Mouse (Mus musculus) heart, embryonic 15.5 days (tissue): ENCODE measurements around the gene Ccl27a. TPM values are rescaled to one million over a fixed set of nuclear protein-coding genes. Genes with fewer than 3 reads are reported as not detected.

Experiments used
- ATAC-seq: fragments of 200-750 bp; cut with Nextera tagmentation; replicated peaks from 2 replicates; pipeline ENCODE4 v1.8.0; 2017; ENCODE audit warnings: low read depth, moderate TSS enrichment; ENCODE audit not compliant: insufficient number of reproducible peaks, insufficient read depth, low FRiP score
- H3K27ac ChIP-seq: fragments of 300-500 bp; sonication (generic); 2 replicates; pipeline ENCODE4 v1.5.1; 2015; ENCODE audit warnings: mild to moderate bottlenecking, inconsistent platforms
- H3K27me3 ChIP-seq: fragments of 300-500 bp; sonication (generic); 2 replicates; pipeline ENCODE4 v1.6.1; 2015; ENCODE audit warnings: inconsistent platforms
- H3K36me3 ChIP-seq: fragments of 300-500 bp; sonication (generic); 2 replicates; pipeline ENCODE4 v1.6.1; 2015; ENCODE audit warnings: mild to moderate bottlenecking, inconsistent platforms
- H3K4me1 ChIP-seq: fragments of 300-500 bp; sonication (generic); replicated peaks from 2 replicates; pipeline ENCODE4 v1.6.1; 2015; ENCODE audit warnings: inconsistent platforms
- H3K4me2 ChIP-seq: fragments of 300-500 bp; sonication (generic); 2 replicates; pipeline ENCODE4 v1.6.1; 2015; ENCODE audit warnings: inconsistent platforms, mild to moderate bottlenecking, moderate library complexity
- H3K4me3 ChIP-seq: fragments of 300-500 bp; sonication (generic); 2 replicates; pipeline ENCODE4 v1.5.1; 2015; ENCODE audit warnings: mild to moderate bottlenecking, inconsistent platforms
- H3K9ac ChIP-seq: fragments of 300-500 bp; sonication (generic); 2 replicates; pipeline ENCODE4 v1.6.1; 2015; ENCODE audit warnings: mild to moderate bottlenecking, inconsistent platforms
- H3K9me3 ChIP-seq: fragments of 300-500 bp; sonication (generic); replicated peaks from 2 replicates; pipeline ENCODE4 v1.6.1; 2016; ENCODE audit warnings: inconsistent platforms
- WGBS: fragments of 180-500 bp; shearing (Covaris S2); methylation state at CpG from one replicate; pipeline ENCODE4 v1.1.7; 2015; ENCODE audit warnings: mixed read lengths; 5-methylcytosine and 5-hydroxymethylcytosine counted together
- polyA plus RNA-seq: library from polyadenylated mRNA; unstranded; fragments of >200 nt; fragmentation: Nextera tagmentation; extraction: Ambion mirVana; gene quantifications from 2 replicates; pipeline ENCODE4 v1.2.1, GENCODE M21; 2015

Gene Ccl27a
- polyA plus RNA-seq, 1 experiment from 2014 or later, result 47.1 TPM

- Histone ChIP-seq H3K27ac (peak overlapping the region; percentile 95), H3K36me3 (peaks cover 9% of the 10 kb centered on the region; the same call in 1 of the 2 replicates), H3K9me3 (no peaks in the 10 kb centered on the region), H3K9ac (peak overlapping the region; percentile 33; the same call in 1 of the 2 replicates), H3K4me2 (peak overlapping the region; percentile 63), H3K27me3 (no peaks in the 10 kb centered on the region), H3K4me1 (peaks cover 41% of the 10 kb centered on the region), H3K4me3 (peak overlapping the region; percentile 49)
- peak; percentile 20; the same call in 1 of the 2 replicates for ATAC-seq
- WGBS, result 41% methylated on average over 8 of the region's 8 CpGs
Measured at GRCm38 (mm10) chr4:41762099-41762687, 11.9 kb downstream of the Ccl27a start.

GRCm38 (mm10) chr4:41761680-41762079, 12.4 kb downstream of the Ccl27a start:
- Histone ChIP-seq H3K27ac (peak overlapping the region; percentile 95), H3K4me3 (peak overlapping the region; percentile 49), H3K36me3 (peaks cover 9% of the 10 kb centered on the region; the same call in 1 of the 2 replicates), H3K4me1 (peaks cover 44% of the 10 kb centered on the region), H3K4me2 (peak overlapping the region; percentile 63), H3K9ac (0 out of 2 replicates have a peak overlapping the region, but pooled peaks have one; percentile 49), H3K27me3 (no peaks in the 10 kb centered on the region), H3K9me3 (no peaks in the 10 kb centered on the region)
- ATAC-seq, result no peak

- Histone ChIP-seq H3K4me3 (peak overlapping the region; percentile 49), H3K27me3 (no peaks in the 10 kb centered on the region), H3K4me2 (peak overlapping the region; percentile 63), H3K4me1 (peaks cover 50% of the 10 kb centered on the region), H3K36me3 (peaks cover 9% of the 10 kb centered on the region; the same call in 1 of the 2 replicates), H3K9ac (peak overlapping the region; percentile 49), H3K27ac (peak overlapping the region; percentile 95), H3K9me3 (no peaks in the 10 kb centered on the region)
- no peak for ATAC-seq
- WGBS, result 61% methylated on average over 4 of the region's 4 CpGs
Measured at GRCm38 (mm10) chr4:41760911-41761310, 13.1 kb downstream of the Ccl27a start.

- Histone ChIP-seq H3K9me3 (no peaks in the 10 kb centered on the region), H3K4me3 (peak overlapping the region; percentile 49), H3K27ac (peak overlapping the region; percentile 95), H3K4me1 (peaks cover 50% of the 10 kb centered on the region), H3K27me3 (no peaks in the 10 kb centered on the region), H3K4me2 (peak overlapping the region; percentile 63), H3K9ac (peak overlapping the region; percentile 49), H3K36me3 (peaks cover 9% of the 10 kb centered on the region; the same call in 1 of the 2 replicates)
- peak; percentile 89 for ATAC-seq
- WGBS, result under 1% methylated on average over 15 of the region's 15 CpGs
Measured at GRCm38 (mm10) chr4:41760288-41760721, 13.7 kb downstream of the Ccl27a start.

GRCm38 (mm10) chr4:41759656-41760287, 14.3 kb downstream of the Ccl27a start:
- Histone ChIP-seq H3K36me3 (peaks cover 9% of the 10 kb centered on the region; the same call in 1 of the 2 replicates), H3K27ac (peak overlapping the region; percentile 95), H3K4me2 (peak overlapping the region; percentile 63), H3K9ac (peak overlapping the region; percentile 45), H3K9me3 (no peaks in the 10 kb centered on the region), H3K27me3 (no peaks in the 10 kb centered on the region), H3K4me1 (peaks cover 53% of the 10 kb centered on the region), H3K4me3 (peak overlapping the region; percentile 49)
- ATAC-seq, result peak; percentile 10; the same call in 1 of the 2 replicates
- WGBS, result 15% methylated on average over 6 of the region's 6 CpGs

- Histone ChIP-seq H3K9ac (no peak overlapping the region), H3K4me2 (no peak overlapping the region)
- no peak for ATAC-seq
Measured at GRCm38 (mm10) chr4:41759206-41759605, 14.8 kb downstream of the Ccl27a start.

GRCm38 (mm10) chr4:41758701-41759100, 15.3 kb downstream of the Ccl27a start:
- peaks cover 9% of the 10 kb centered on the region; the same call in 1 of the 2 replicates for H3K36me3 ChIP-seq
- 89% methylated on average over 4 of the region's 4 CpGs for WGBS
- no peaks in the 10 kb centered on the region for H3K9me3 ChIP-seq
- peaks cover 59% of the 10 kb centered on the region for H3K4me1 ChIP-seq
- no peak overlapping the region for H3K9ac ChIP-seq
- no peak overlapping the region for H3K4me2 ChIP-seq
- H3K4me3 ChIP-seq, result no peak overlapping the region
- no peaks in the 10 kb centered on the region for H3K27me3 ChIP-seq
- ATAC-seq, result no peak
- peak overlapping the region; percentile 95 for H3K27ac ChIP-seq

More at GRCm38 (mm10) chr4:41759206-41759605, 14.8 kb downstream of the Ccl27a start:
- H3K36me3 ChIP-seq, result peaks cover 9% of the 10 kb centered on the region; the same call in 1 of the 2 replicates
- H3K4me1 ChIP-seq, result peaks cover 57% of the 10 kb centered on the region
- H3K27me3 ChIP-seq, result no peaks in the 10 kb centered on the region
- 46% methylated on average over 9 of the region's 9 CpGs for WGBS
- H3K27ac ChIP-seq, result peak overlapping the region; percentile 95
- no peak overlapping the region for H3K4me3 ChIP-seq
- H3K9me3 ChIP-seq, result no peaks in the 10 kb centered on the region

- H3K36me3 ChIP-seq, result peaks cover 9% of the 10 kb centered on the region; the same call in 1 of the 2 replicates
- no peaks in the 10 kb centered on the region for H3K9me3 ChIP-seq
- no peak overlapping the region for H3K27ac ChIP-seq
- H3K4me1 ChIP-seq, result peaks cover 59% of the 10 kb centered on the region
- ATAC-seq, result no peak
- WGBS, result 71% methylated on average over 11 of the region's 11 CpGs
- H3K9ac ChIP-seq, result no peak overlapping the region
- no peaks in the 10 kb centered on the region for H3K27me3 ChIP-seq
- H3K4me2 ChIP-seq, result no peak overlapping the region
- no peak overlapping the region for H3K4me3 ChIP-seq
Measured at GRCm38 (mm10) chr4:41758021-41758420, 16.0 kb downstream of the Ccl27a start.

GRCm38 (mm10) chr4:41757321-41757720, 16.7 kb downstream of the Ccl27a start:
- ATAC-seq, result no peak
- peaks cover 9% of the 10 kb centered on the region; the same call in 1 of the 2 replicates for H3K36me3 ChIP-seq
- H3K4me2 ChIP-seq, result no peak overlapping the region
- H3K27ac ChIP-seq, result no peak overlapping the region
- no peaks in the 10 kb centered on the region for H3K27me3 ChIP-seq
- H3K9me3 ChIP-seq, result no peaks in the 10 kb centered on the region
- H3K4me1 ChIP-seq, result peaks cover 53% of the 10 kb centered on the region
- no peak overlapping the region for H3K9ac ChIP-seq
- no peak overlapping the region for H3K4me3 ChIP-seq
- WGBS, result 87% methylated on average over 13 of the region's 13 CpGs

GRCm38 (mm10) chr4:41756440-41756839, 17.6 kb downstream of the Ccl27a start:
- peak overlapping the region; percentile 82 for H3K4me2 ChIP-seq
- H3K9me3 ChIP-seq, result no peaks in the 10 kb centered on the region
- H3K27me3 ChIP-seq, result no peaks in the 10 kb centered on the region
- peak overlapping the region; percentile 78 for H3K4me3 ChIP-seq
- peak overlapping the region; percentile 95 for H3K27ac ChIP-seq
- H3K36me3 ChIP-seq, result peaks cover 9% of the 10 kb centered on the region; the same call in 1 of the 2 replicates
- 65% methylated on average over 8 of the region's 8 CpGs for WGBS
- ATAC-seq, result no peak
- peaks cover 44% of the 10 kb centered on the region for H3K4me1 ChIP-seq
- H3K9ac ChIP-seq, result peak overlapping the region; percentile 81
